Mouse (Mus musculus): ENCODE data around the gene Thap4. TPM values are rescaled to one million over a fixed set of nuclear protein-coding genes. Genes with fewer than 3 reads are reported as not detected.
A peak's percentile ranks its signal among the peaks of the same experiment; 100 is the strongest.
"Not testable (repeated sequence)": the region's sequence is repeated elsewhere in the genome, so short reads cannot be mapped to it uniquely, and the experiment has no call there.

Thap4 gene
- polyA plus RNA-seq, 1 experiment from 2014 or later = 47.2 TPM

DNA sequence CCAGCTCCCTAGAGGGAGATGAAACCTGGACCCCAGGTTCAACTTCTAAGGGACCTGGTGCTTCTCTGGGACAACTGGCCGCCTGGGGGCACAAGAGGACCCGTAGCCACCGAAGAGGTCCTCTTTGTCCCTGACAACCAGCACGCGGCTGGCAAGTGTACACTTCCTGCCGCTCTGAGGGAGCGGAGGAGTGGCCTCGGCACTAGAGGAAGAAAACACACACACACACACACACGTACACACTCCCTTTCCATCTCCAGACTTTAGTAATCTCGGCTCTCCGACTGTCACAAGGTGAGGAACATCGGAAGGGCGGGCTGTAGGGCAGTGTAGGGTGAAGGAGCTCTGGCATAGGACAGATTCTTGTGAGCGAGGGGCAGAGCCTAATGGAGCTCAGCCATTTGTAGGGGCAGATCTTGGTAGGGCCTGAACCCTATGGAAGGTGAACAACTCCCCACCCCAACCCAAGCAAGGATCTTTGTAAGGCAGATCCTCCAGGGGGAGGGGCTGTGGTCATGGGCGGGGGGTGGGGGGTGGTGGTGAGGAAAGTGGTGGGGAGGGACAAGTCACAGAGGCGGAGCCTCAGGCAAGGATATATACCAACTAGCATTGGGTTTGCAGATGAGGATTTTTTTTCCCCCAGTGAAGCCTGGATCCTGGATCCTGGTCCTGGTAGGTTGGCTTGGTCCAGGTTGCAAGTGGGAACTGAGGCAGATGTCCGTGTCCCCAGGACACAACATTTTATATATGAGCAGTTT, 85.7 kb downstream of the Thap4 start:
- H3K4me2 ChIP-seq = peak overlapping the region; percentile 75
- peak overlapping the region; percentile 51 for H3K4me3 ChIP-seq
- H3K9me3 ChIP-seq (replicated peaks) = no peaks in the 10 kb centered on the region
- H3K9ac ChIP-seq = peak overlapping the region; percentile 59; the same call in 1 of the 2 replicates
- WGBS = 3% methylated on average over 17 of the region's 17 CpGs
- H3K27me3 ChIP-seq (replicated peaks) = no peaks in the 10 kb centered on the region
- peak; percentile 82 for ATAC-seq (ENCODE audit: insufficient number of reproducible peaks, low FRiP score)
- no peaks in the 10 kb centered on the region for H3K36me3 ChIP-seq
- peaks cover 24% of the 10 kb centered on the region for H3K4me1 ChIP-seq (replicated peaks)
- H3K27ac ChIP-seq (ENCODE audit: poor library complexity, severe bottlenecking) = peak overlapping the region; percentile 80

DNA sequence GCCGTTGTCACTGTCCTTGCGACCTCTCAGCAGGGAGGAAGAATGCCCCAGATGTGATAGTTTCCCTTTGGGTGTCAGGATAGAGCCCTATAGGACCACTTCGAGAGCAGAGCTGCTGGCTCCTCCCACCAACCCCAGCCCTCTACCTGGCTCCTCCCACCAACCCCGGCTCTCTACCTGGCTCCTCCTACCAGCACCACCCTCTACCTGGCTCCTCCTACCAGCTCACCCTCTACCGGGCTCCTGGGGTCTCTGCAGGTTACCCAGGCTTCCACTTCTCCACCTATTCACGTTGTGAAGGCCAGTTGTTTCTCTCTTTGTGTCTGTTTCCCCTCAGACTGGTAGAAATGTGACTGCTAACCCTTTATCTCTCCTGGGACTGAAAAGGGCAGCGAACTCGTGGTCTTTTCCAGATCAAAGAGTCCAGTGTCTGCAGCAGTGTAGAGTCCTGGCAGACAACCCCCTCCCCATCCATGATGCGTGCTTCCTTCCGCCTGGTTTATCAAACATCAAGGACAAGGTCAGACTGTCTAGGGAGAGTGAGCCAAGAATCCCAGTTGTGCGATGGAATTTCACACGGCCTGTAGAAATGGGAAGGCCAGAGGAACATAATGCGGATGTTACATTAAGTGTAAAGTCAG, 86.8 kb downstream of the Thap4 start:
- no peaks in the 10 kb centered on the region for H3K27me3 ChIP-seq (replicated peaks)
- ATAC-seq (ENCODE audit: insufficient number of reproducible peaks, low FRiP score) = peak; percentile 60; the same call in 1 of the 2 replicates
- no peak overlapping the region for H3K9ac ChIP-seq
- 10% methylated on average over 13 of the region's 13 CpGs for WGBS
- H3K9me3 ChIP-seq (replicated peaks) = no peaks in the 10 kb centered on the region
- H3K36me3 ChIP-seq = no peaks in the 10 kb centered on the region
- H3K27ac ChIP-seq (ENCODE audit: poor library complexity, severe bottlenecking) = peak overlapping the region; percentile 80
- no peak overlapping the region; the same call in 1 of the 2 replicates for H3K4me3 ChIP-seq
- H3K4me1 ChIP-seq (replicated peaks) = peaks cover 24% of the 10 kb centered on the region
- H3K4me2 ChIP-seq = peak overlapping the region; percentile 75

DNA sequence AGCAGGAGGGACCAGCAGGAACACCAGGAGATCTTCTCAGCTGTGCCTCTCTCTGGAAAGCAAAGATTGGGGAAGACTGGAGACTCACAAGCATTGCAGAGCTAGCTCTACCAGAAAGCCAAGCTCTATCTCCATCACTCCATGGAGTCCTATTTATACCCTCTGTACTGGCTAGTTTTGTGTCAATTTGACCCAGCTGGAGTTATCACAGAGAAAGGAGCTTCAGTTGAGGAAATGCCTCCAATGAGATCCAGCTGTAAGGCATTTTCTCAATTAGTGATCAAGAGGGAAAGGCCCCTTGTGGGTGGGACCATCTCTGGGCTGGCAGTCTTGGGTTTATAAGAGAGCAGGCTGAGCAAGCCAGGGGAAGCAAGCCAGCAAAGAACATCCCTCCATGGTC, 96.1 kb downstream of the Thap4 start, which contains the start of gene Stk25:
Gene Stk25 (minus strand): TSS at position 101 of the 400 bp plus-strand sequence.
- H3K4me3 ChIP-seq; ATAC-seq (ENCODE audit: insufficient number of reproducible peaks, low FRiP score); H3K9ac ChIP-seq; H3K27ac ChIP-seq (ENCODE audit: poor library complexity, severe bottlenecking); H3K36me3 ChIP-seq; H3K27me3 ChIP-seq (replicated peaks); H3K4me2 ChIP-seq; H3K9me3 ChIP-seq (replicated peaks); H3K4me1 ChIP-seq (replicated peaks): not testable (repeated sequence)

DNA sequence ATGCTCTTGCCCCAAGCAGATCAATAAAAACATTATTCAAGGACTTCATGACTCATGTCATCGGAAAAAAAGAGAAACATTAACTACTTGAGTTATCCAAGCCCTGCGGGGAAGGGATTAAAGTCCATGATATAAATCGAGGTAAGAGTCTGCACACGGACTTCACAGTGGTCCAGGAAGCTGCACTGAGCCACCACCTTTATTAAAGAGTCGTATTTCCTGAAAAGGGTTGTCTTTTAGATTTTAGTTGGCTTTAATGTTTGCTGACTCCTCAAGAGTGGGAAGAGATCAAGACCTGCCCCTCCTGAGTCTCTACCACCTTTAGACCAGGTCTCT, 97.7 kb downstream of the Thap4 start:
- no peak for ATAC-seq (ENCODE audit: insufficient number of reproducible peaks, low FRiP score)
- H3K4me3 ChIP-seq = no peak overlapping the region
- WGBS = 74% methylated on average over 5 of the region's 5 CpGs
- no peak overlapping the region for H3K27ac ChIP-seq (ENCODE audit: poor library complexity, severe bottlenecking)
- H3K9ac ChIP-seq = no peak overlapping the region
- no peaks in the 10 kb centered on the region for H3K36me3 ChIP-seq
- H3K4me1 ChIP-seq (replicated peaks) = peaks cover 7% of the 10 kb centered on the region; the same call in 1 of the 2 replicates
- no peaks in the 10 kb centered on the region for H3K27me3 ChIP-seq (replicated peaks)
- no peak overlapping the region for H3K4me2 ChIP-seq
- 0 out of 2 replicates have a peak, but pooled peaks cover under 1% of the 10 kb centered on the region for H3K9me3 ChIP-seq (replicated peaks)

DNA sequence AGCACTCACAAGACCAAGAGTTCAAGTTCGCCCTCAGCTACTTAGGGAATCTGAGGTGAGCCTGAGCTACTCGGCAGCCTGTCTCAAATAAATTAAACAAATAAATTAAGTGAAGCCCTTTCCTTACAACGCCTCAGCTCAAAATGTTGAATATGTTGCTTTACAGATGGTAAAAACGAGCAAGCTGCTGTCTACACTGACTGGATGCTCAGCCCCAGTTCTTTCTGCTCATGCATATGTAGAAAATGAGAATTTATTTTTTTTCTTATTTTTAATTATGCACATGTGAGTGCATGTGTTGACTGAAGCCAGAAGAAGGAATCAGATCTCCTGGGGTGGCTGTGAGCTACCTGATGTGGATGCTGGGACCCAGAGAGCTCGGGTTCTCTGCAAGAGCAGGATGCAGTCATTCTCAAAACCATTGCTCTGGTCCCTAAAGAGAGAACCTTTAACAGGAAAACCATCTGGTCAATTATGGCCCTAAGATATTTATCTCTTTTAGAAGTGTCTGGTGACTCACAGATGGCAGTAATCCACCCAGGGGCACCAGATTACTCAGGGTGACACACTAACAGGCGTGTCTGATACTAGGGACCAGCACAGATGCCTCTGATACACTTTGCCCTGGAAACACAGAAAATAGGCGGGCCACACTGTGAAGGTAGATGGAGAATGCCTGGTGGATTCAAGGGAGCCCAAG, 98.2 kb downstream of the Thap4 start:
- Histone ChIP-seq H3K36me3 (no peaks in the 10 kb centered on the region), H3K9ac (no peak overlapping the region), H3K4me3 (no peak overlapping the region), H3K4me2 (no peak overlapping the region), H3K27me3 (replicated peaks) (no peaks in the 10 kb centered on the region), H3K4me1 (replicated peaks) (peaks cover 7% of the 10 kb centered on the region; the same call in 1 of the 2 replicates), H3K27ac (ENCODE audit: poor library complexity, severe bottlenecking) (no peak overlapping the region), H3K9me3 (replicated peaks) (0 out of 2 replicates have a peak, but pooled peaks cover 3% of the 10 kb centered on the region)
- WGBS = 72% methylated on average over 7 of the region's 7 CpGs
- no peak for ATAC-seq (ENCODE audit: insufficient number of reproducible peaks, low FRiP score)

DNA sequence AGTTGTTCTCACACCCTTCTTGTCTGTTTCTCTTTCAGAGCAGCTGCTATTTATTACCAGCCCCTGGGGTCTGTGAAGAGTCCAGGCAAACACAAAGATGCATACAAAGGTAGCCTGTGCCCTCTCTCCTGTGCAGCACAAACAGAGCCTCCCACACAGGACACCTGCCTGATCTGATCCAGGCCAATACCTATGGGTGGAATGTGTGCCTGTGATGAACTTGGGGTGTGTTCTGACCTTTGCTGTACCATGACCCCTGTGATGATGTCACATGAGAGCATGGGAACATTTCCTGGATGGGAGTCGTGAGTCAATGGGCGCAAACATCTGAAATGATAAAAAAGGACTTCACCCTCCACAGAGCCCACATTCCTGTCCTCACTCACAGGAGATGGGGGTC, 99.9 kb downstream of the Thap4 start:
- H3K36me3 ChIP-seq = no peaks in the 10 kb centered on the region
- H3K27me3 ChIP-seq (replicated peaks) = no peaks in the 10 kb centered on the region
- H3K4me2 ChIP-seq = no peak overlapping the region
- no peak for ATAC-seq (ENCODE audit: insufficient number of reproducible peaks, low FRiP score)
- no peak overlapping the region for H3K4me3 ChIP-seq
- no peak overlapping the region for H3K9ac ChIP-seq
- H3K4me1 ChIP-seq (replicated peaks) = peaks cover 7% of the 10 kb centered on the region; the same call in 1 of the 2 replicates
- WGBS = 50% methylated on average over 2 of the region's 2 CpGs
- H3K9me3 ChIP-seq (replicated peaks) = 0 out of 2 replicates have a peak, but pooled peaks cover 3% of the 10 kb centered on the region
- H3K27ac ChIP-seq (ENCODE audit: poor library complexity, severe bottlenecking) = no peak overlapping the region

DNA sequence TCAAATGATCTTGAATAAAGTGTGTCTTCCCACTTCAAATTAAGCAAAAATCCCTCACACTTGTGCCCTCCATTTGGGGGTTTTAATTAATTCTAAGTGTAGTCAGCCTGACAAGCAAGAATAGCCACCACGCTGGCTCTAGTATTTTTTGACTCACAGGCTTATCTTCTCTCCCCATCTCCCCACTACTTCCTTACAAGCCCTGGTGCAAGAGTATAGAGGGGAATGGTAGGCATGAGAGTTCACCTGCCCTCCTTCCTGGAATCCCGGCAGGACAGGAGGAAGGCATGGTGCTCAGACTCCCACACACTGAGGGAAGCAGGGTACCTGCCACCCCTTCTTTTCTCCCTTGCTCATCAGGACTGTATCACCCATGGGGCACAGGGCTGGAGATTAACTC, 100.4 kb downstream of the Thap4 start:
- no peaks in the 10 kb centered on the region for H3K27me3 ChIP-seq (replicated peaks)
- H3K4me2 ChIP-seq = no peak overlapping the region
- H3K36me3 ChIP-seq = no peaks in the 10 kb centered on the region
- no peak overlapping the region for H3K9ac ChIP-seq
- 0 out of 2 replicates have a peak, but pooled peaks cover 3% of the 10 kb centered on the region for H3K9me3 ChIP-seq (replicated peaks)
- ATAC-seq (ENCODE audit: insufficient number of reproducible peaks, low FRiP score) = no peak
- peaks cover 7% of the 10 kb centered on the region; the same call in 1 of the 2 replicates for H3K4me1 ChIP-seq (replicated peaks)
- 35% methylated on average over 2 of the region's 2 CpGs for WGBS
- H3K4me3 ChIP-seq = no peak overlapping the region
- no peak overlapping the region for H3K27ac ChIP-seq (ENCODE audit: poor library complexity, severe bottlenecking)

Other genes with a start within 250 kb of the Thap4 start
- gene Farp2, start 242.8 kb downstream of the Thap4 start, polyA plus RNA-seq (2016; fragmentation: Nextera tagmentation; extraction: Ambion mirVana) = 4.2 and 5.4 TPM in 2 replicates
- gene Stk25, start 96.2 kb downstream of the Thap4 start, polyA plus RNA-seq (2016; fragmentation: Nextera tagmentation; extraction: Ambion mirVana) = 133 and 143 TPM in 2 replicates
- 48.1 and 50.0 TPM in 2 replicates for gene Bok, start 69.2 kb downstream of the Thap4 start, polyA plus RNA-seq (2016; fragmentation: Nextera tagmentation; extraction: Ambion mirVana)
- 68.1 and 73.1 TPM in 2 replicates for gene Atg4b, start 3.4 kb downstream of the Thap4 start, polyA plus RNA-seq (2016; fragmentation: Nextera tagmentation; extraction: Ambion mirVana)
- gene Dtymk, start 47.1 kb upstream of the Thap4 start, polyA plus RNA-seq (2016; fragmentation: Nextera tagmentation; extraction: Ambion mirVana) = 183 and 191 TPM in 2 replicates
- 16.6 and 16.9 TPM in 2 replicates for gene Ing5, start 49.1 kb upstream of the Thap4 start, polyA plus RNA-seq (2016; fragmentation: Nextera tagmentation; extraction: Ambion mirVana)
- gene D2hgdh, start 70.0 kb upstream of the Thap4 start, polyA plus RNA-seq (2016; fragmentation: Nextera tagmentation; extraction: Ambion mirVana) = 15.5 and 16.4 TPM in 2 replicates
- gene Gal3st2, start 106.4 kb upstream of the Thap4 start, polyA plus RNA-seq (2016; fragmentation: Nextera tagmentation; extraction: Ambion mirVana) = 0.08 TPM in 1 of 2 replicates, not detected in the other
- 0.08 TPM in 1 of 2 replicates, not detected in the other for gene Gal3st2b, start 163.4 kb upstream of the Thap4 start, polyA plus RNA-seq (2016; fragmentation: Nextera tagmentation; extraction: Ambion mirVana)
- not detected in 2 replicates for gene Gal3st2c, start 235.6 kb upstream of the Thap4 start, polyA plus RNA-seq (2016; fragmentation: Nextera tagmentation; extraction: Ambion mirVana)

All from heart, embryonic 12.5 days (tissue).